Mouse (Mus musculus): ENCODE data around the gene Antxr1. TPM values are rescaled to one million over a fixed set of nuclear protein-coding genes. Genes with fewer than 3 reads are reported as not detected.

The Antxr1 gene
- polyA plus RNA-seq, 1 experiment from 2014 or later: 15.5 TPM

GRCm38 (mm10) chr6:87270452-87270851, 65.2 kb downstream of the Antxr1 start:
- Histone ChIP-seq H3K9me3 (ENCODE audit: low read depth, low read length) (peaks cover 7% of the 10 kb centered on the region; the same call in 1 of the 2 replicates), H3K27me3 (ENCODE audit: insufficient read depth, low read length) (no peaks in the 10 kb centered on the region), H3K27ac (ENCODE audit: low read depth) (peak overlapping the region; percentile 40; the same call in 1 of the 2 replicates), H3K4me3 (ENCODE audit: low read depth, low read length) (no peak overlapping the region), H3K4me2 (no peak overlapping the region), H3K9ac (no peak overlapping the region), H3K36me3 (ENCODE audit: insufficient read depth) (peaks cover 26% of the 10 kb centered on the region), H3K4me1 (ENCODE audit: insufficient read depth) (peaks cover 28% of the 10 kb centered on the region)
- no peak for TF ChIP-seq CTCF (IDR thresholded peaks at IDR 0.05; ENCODE audit: low read depth)
- WGBS: 8% methylated on average over 7 of the region's 7 CpGs
- DNase-seq (peak; percentile 81), ATAC-seq (ENCODE audit: insufficient read depth) (peak; percentile 57; the same call in 1 of the 2 replicates)

GRCm38 (mm10) chr6:87269950-87270349, 65.7 kb downstream of the Antxr1 start:
- no peaks in the 10 kb centered on the region for H3K27me3 ChIP-seq (ENCODE audit: insufficient read depth, low read length)
- 35% methylated on average over 7 of the region's 7 CpGs for WGBS
- TF ChIP-seq CTCF (IDR thresholded peaks at IDR 0.05; ENCODE audit: low read depth): no peak
- DNase-seq (no peak), ATAC-seq (ENCODE audit: insufficient read depth) (no peak)
- peaks cover 6% of the 10 kb centered on the region; the same call in 1 of the 2 replicates for H3K9me3 ChIP-seq (ENCODE audit: low read depth, low read length)
- no peak overlapping the region for H3K27ac ChIP-seq (ENCODE audit: low read depth)
- H3K4me2 ChIP-seq: no peak overlapping the region
- H3K4me1 ChIP-seq (ENCODE audit: insufficient read depth): peaks cover 28% of the 10 kb centered on the region
- H3K9ac ChIP-seq: no peak overlapping the region
- no peak overlapping the region for H3K4me3 ChIP-seq (ENCODE audit: low read depth, low read length)
- peaks cover 23% of the 10 kb centered on the region for H3K36me3 ChIP-seq (ENCODE audit: insufficient read depth)

GRCm38 (mm10) chr6:87262666-87263065, 73.0 kb downstream of the Antxr1 start:
- H3K4me3 ChIP-seq (ENCODE audit: low read depth, low read length): no peak overlapping the region
- no peak overlapping the region for H3K4me2 ChIP-seq
- 59% methylated on average over 2 of the region's 2 CpGs for WGBS
- H3K9ac ChIP-seq: no peak overlapping the region
- no peaks in the 10 kb centered on the region for H3K27me3 ChIP-seq (ENCODE audit: insufficient read depth, low read length)
- ATAC-seq (ENCODE audit: insufficient read depth) (no peak), DNase-seq (no peak)
- H3K27ac ChIP-seq (ENCODE audit: low read depth): no peak overlapping the region
- H3K36me3 ChIP-seq (ENCODE audit: insufficient read depth): 0 out of 2 replicates have a peak, but pooled peaks cover 6% of the 10 kb centered on the region
- no peak for TF ChIP-seq CTCF (IDR thresholded peaks at IDR 0.05; ENCODE audit: low read depth)
- H3K4me1 ChIP-seq (ENCODE audit: insufficient read depth): no peaks in the 10 kb centered on the region
- H3K9me3 ChIP-seq (ENCODE audit: low read depth, low read length): no peaks in the 10 kb centered on the region

GRCm38 (mm10) chr6:87258976-87259375, 76.6 kb downstream of the Antxr1 start:
- ATAC-seq (ENCODE audit: insufficient read depth) (no peak), DNase-seq (no peak)
- H3K4me2 ChIP-seq: no peak overlapping the region
- 67% methylated on average over 5 of the region's 5 CpGs for WGBS
- no peak for TF ChIP-seq CTCF (IDR thresholded peaks at IDR 0.05; ENCODE audit: low read depth)
- H3K9me3 ChIP-seq (ENCODE audit: low read depth, low read length): no peaks in the 10 kb centered on the region
- H3K4me3 ChIP-seq (ENCODE audit: low read depth, low read length): no peak overlapping the region
- H3K27ac ChIP-seq (ENCODE audit: low read depth): no peak overlapping the region
- no peaks in the 10 kb centered on the region for H3K4me1 ChIP-seq (ENCODE audit: insufficient read depth)
- H3K27me3 ChIP-seq (ENCODE audit: insufficient read depth, low read length): no peaks in the 10 kb centered on the region
- H3K9ac ChIP-seq: no peak overlapping the region
- peaks cover 3% of the 10 kb centered on the region; the same call in 1 of the 2 replicates for H3K36me3 ChIP-seq (ENCODE audit: insufficient read depth)

GRCm38 (mm10) chr6:87257981-87258775, 77.4 kb downstream of the Antxr1 start:
- no peak for TF ChIP-seq CTCF (IDR thresholded peaks at IDR 0.05; ENCODE audit: low read depth)
- ATAC-seq (ENCODE audit: insufficient read depth) (peak; percentile 74), DNase-seq (peak; percentile 67)
- peaks cover 9% of the 10 kb centered on the region; the same call in 1 of the 2 replicates for H3K36me3 ChIP-seq (ENCODE audit: insufficient read depth)
- H3K27me3 ChIP-seq (ENCODE audit: insufficient read depth, low read length): no peaks in the 10 kb centered on the region
- H3K9me3 ChIP-seq (ENCODE audit: low read depth, low read length): no peaks in the 10 kb centered on the region
- no peak overlapping the region for H3K9ac ChIP-seq
- no peaks in the 10 kb centered on the region for H3K4me1 ChIP-seq (ENCODE audit: insufficient read depth)
- H3K4me2 ChIP-seq: no peak overlapping the region
- 0 out of 2 replicates have a peak overlapping the region, but pooled peaks have one; percentile 3 for H3K27ac ChIP-seq (ENCODE audit: low read depth)
- 63% methylated on average over 7 of the region's 7 CpGs for WGBS
- H3K4me3 ChIP-seq (ENCODE audit: low read depth, low read length): no peak overlapping the region

GRCm38 (mm10) chr6:87257471-87257870, 78.2 kb downstream of the Antxr1 start:
- Histone ChIP-seq H3K4me3 (ENCODE audit: low read depth, low read length) (no peak overlapping the region), H3K9ac (no peak overlapping the region), H3K4me1 (ENCODE audit: insufficient read depth) (no peaks in the 10 kb centered on the region), H3K36me3 (ENCODE audit: insufficient read depth) (peaks cover 9% of the 10 kb centered on the region; the same call in 1 of the 2 replicates), H3K9me3 (ENCODE audit: low read depth, low read length) (no peaks in the 10 kb centered on the region), H3K27ac (ENCODE audit: low read depth) (no peak overlapping the region), H3K4me2 (no peak overlapping the region), H3K27me3 (ENCODE audit: insufficient read depth, low read length) (no peaks in the 10 kb centered on the region)
- TF ChIP-seq CTCF (IDR thresholded peaks at IDR 0.05; ENCODE audit: low read depth): no peak
- ATAC-seq (ENCODE audit: insufficient read depth): no peak
- WGBS: 84% methylated on average over 4 of the region's 4 CpGs
- DNase-seq: no peak

- 86% methylated on average over 12 of the region's 12 CpGs for WGBS
- no peak for DNase-seq
- Histone ChIP-seq H3K9me3 (ENCODE audit: low read depth, low read length) (no peaks in the 10 kb centered on the region), H3K4me1 (ENCODE audit: insufficient read depth) (no peaks in the 10 kb centered on the region), H3K27ac (ENCODE audit: low read depth) (no peak overlapping the region), H3K27me3 (ENCODE audit: insufficient read depth, low read length) (no peaks in the 10 kb centered on the region), H3K9ac (no peak overlapping the region), H3K36me3 (ENCODE audit: insufficient read depth) (peaks cover 7% of the 10 kb centered on the region; the same call in 1 of the 2 replicates), H3K4me2 (no peak overlapping the region), H3K4me3 (ENCODE audit: low read depth, low read length) (no peak overlapping the region)
- ATAC-seq (ENCODE audit: insufficient read depth): no peak
- no peak for TF ChIP-seq CTCF (IDR thresholded peaks at IDR 0.05; ENCODE audit: low read depth)
These were observed 80.0 kb downstream of the Antxr1 start for GRCm38 (mm10) chr6:87255668-87256067.
